Mouse (Mus musculus) frontal cortex, postnatal 10 days (tissue): ENCODE results near the gene Uxs1.

ENCODE experiments used
- DNase-seq, 2 experiments: peaks; one replicate each; pipeline ENCODE4 v3.0.0; 2022; ENCODE audit warnings: low spot score in 2 of 2, mixed read lengths in 1 of 2

Gene Uxs1

GRCm38 (mm10) chr1:43827763-43828194 lies at the start of gene Uxs1:
Gene Uxs1 (minus strand): TSS chr1:43827800.
- peak; percentile 98 for DNase-seq

- peak in 1 of 2 experiments; percentile 21 for DNase-seq
Observed at GRCm38 (mm10) chr1:43877233-43877632, 49.6 kb upstream of the Uxs1 start.

GRCm38 (mm10) chr1:43871116-43871515 lies 43.5 kb upstream of the Uxs1 start:
- DNase-seq = no peak

- no peak for DNase-seq
Observed at GRCm38 (mm10) chr1:43868510-43868909, 40.9 kb upstream of the Uxs1 start.

- DNase-seq = no peak
Observed at GRCm38 (mm10) chr1:43864758-43865157, 37.2 kb upstream of the Uxs1 start.

- DNase-seq = no peak
Observed at GRCm38 (mm10) chr1:43862614-43863013, 35.0 kb upstream of the Uxs1 start.

- no peak for DNase-seq
Observed at GRCm38 (mm10) chr1:43858988-43859387, 31.4 kb upstream of the Uxs1 start.

GRCm38 (mm10) chr1:43857656-43858055 lies 30.1 kb upstream of the Uxs1 start:
- no peak for DNase-seq

GRCm38 (mm10) chr1:43855591-43855990 lies 28.0 kb upstream of the Uxs1 start:
- no peak for DNase-seq

- no peak for DNase-seq
Observed at GRCm38 (mm10) chr1:43843398-43843797, 15.8 kb upstream of the Uxs1 start.

- no peak for DNase-seq
Observed at GRCm38 (mm10) chr1:43837236-43837635, 9.6 kb upstream of the Uxs1 start.

GRCm38 (mm10) chr1:43830096-43830495 lies 2.5 kb upstream of the Uxs1 start:
- no peak for DNase-seq

GRCm38 (mm10) chr1:43827002-43827762 lies 418 bp downstream of the Uxs1 start:
- DNase-seq = peak in 1 of 2 experiments; percentile 31

- DNase-seq = no peak
Observed at GRCm38 (mm10) chr1:43826628-43827001, 985 bp downstream of the Uxs1 start.

GRCm38 (mm10) chr1:43823406-43823805 lies 4.2 kb downstream of the Uxs1 start:
- no peak for DNase-seq

- DNase-seq = no peak
Observed at GRCm38 (mm10) chr1:43822586-43822985, 5.0 kb downstream of the Uxs1 start.

- DNase-seq = no peak
Observed at GRCm38 (mm10) chr1:43821804-43822203, 5.8 kb downstream of the Uxs1 start.

GRCm38 (mm10) chr1:43820571-43820970 lies 7.0 kb downstream of the Uxs1 start:
- DNase-seq = no peak

GRCm38 (mm10) chr1:43819091-43819490 lies 8.5 kb downstream of the Uxs1 start:
- no peak for DNase-seq

- DNase-seq = no peak
Observed at GRCm38 (mm10) chr1:43818356-43818755, 9.2 kb downstream of the Uxs1 start.

- no peak for DNase-seq
Observed at GRCm38 (mm10) chr1:43811764-43812163, 15.8 kb downstream of the Uxs1 start.

- DNase-seq = no peak
Observed at GRCm38 (mm10) chr1:43811055-43811454, 16.5 kb downstream of the Uxs1 start.

GRCm38 (mm10) chr1:43809351-43809750 lies 18.2 kb downstream of the Uxs1 start:
- DNase-seq = no peak
